Mouse (Mus musculus) liver, adult 2 months (tissue): ENCODE measurements around the gene Lpar2. TPM values are rescaled to one million over a fixed set of nuclear protein-coding genes. Genes with fewer than 3 reads are reported as not detected.

Experiments
- DNase-seq: peaks from one replicate; pipeline ENCODE4 v3.0.0-alpha.2; 2011; ENCODE audit warnings: low read depth, low spot score; ENCODE audit errors: extremely low read depth
- H3K27ac ChIP-seq: fragments of 200-500 bp; replicated peaks from 2 replicates; pipeline ENCODE4 v1.5.1; 2012; ENCODE audit warnings: low read depth, mild to moderate bottlenecking, control low read depth, inconsistent platforms, low read length; ENCODE audit not compliant: insufficient read depth
- H3K27me3 ChIP-seq: fragments of 200-500 bp; 2 replicates; pipeline ENCODE4 v1.6.1; 2012; ENCODE audit warnings: mild to moderate bottlenecking, moderate library complexity, low read length, inconsistent platforms; ENCODE audit not compliant: control insufficient read depth, insufficient read depth
- H3K36me3 ChIP-seq: fragments of 200-500 bp; 2 replicates; pipeline ENCODE4 v1.6.1; 2012; ENCODE audit warnings: low read length, inconsistent platforms; ENCODE audit not compliant: control insufficient read depth, insufficient read depth
- H3K4me1 ChIP-seq: fragments of 200-500 bp; 2 replicates; pipeline ENCODE4 v1.6.1; 2011; ENCODE audit warnings: low read length; ENCODE audit not compliant: control insufficient read depth, insufficient read depth
- H3K4me3 ChIP-seq: fragments of 200-500 bp; 2 replicates; pipeline ENCODE4 v1.5.1; 2011; ENCODE audit warnings: low read depth, mild to moderate bottlenecking, control low read depth, low read length, moderate library complexity; ENCODE audit not compliant: insufficient read depth
- H3K79me2 ChIP-seq: fragments of 200-500 bp; 2 replicates; pipeline ENCODE4 v1.6.1; 2012; ENCODE audit warnings: inconsistent platforms, mild to moderate bottlenecking, low read length, moderate library complexity; ENCODE audit not compliant: control insufficient read depth, insufficient read depth
- H3K9ac ChIP-seq: fragments of 200-500 bp; 2 replicates; pipeline ENCODE4 v1.6.1; 2012; ENCODE audit warnings: low read depth, mild to moderate bottlenecking, control low read depth, inconsistent platforms, low read length
- CTCF ChIP-seq: fragments of 200-500 bp; IDR thresholded peaks from 2 replicates; pipeline ENCODE4 v1.5.1; 2011; ENCODE audit warnings: low read depth, low read length, control low read depth
- POLR2A ChIP-seq: fragments of 200-500 bp; IDR thresholded peaks from 2 replicates; pipeline ENCODE4 v1.6.1; 2011; ENCODE audit warnings: low read length, control low read depth; ENCODE audit not compliant: insufficient read depth; ENCODE audit errors: extremely low read depth
- WGBS: fragments of 180-500 bp; shearing (Covaris S2); methylation state at CpG from one replicate; pipeline ENCODE4 v1.1.7; 2018; 5-methylcytosine and 5-hydroxymethylcytosine counted together
- polyA plus RNA-seq: library from polyadenylated mRNA; depleted of rRNA; stranded (reverse); fragments of >200 nt; gene quantifications from 2 replicates; pipeline ENCODE4 v1.2.3, GENCODE M21; 2012
- total RNA-seq: library from RNA; depleted of rRNA; stranded (reverse); fragments of >200 nt; gene quantifications from 2 replicates; pipeline ENCODE4 v1.2.3, GENCODE M21; 2014

The Lpar2 gene
- total and polyA plus RNA-seq, 2 experiments, result 0.18 to 0.77 TPM

- H3K4me3 ChIP-seq, result no peak overlapping the region
- no peaks in the 10 kb centered on the region for H3K79me2 ChIP-seq
- H3K4me1 ChIP-seq, result peaks cover 3% of the 10 kb centered on the region; the same call in 1 of the 2 replicates
- H3K9ac ChIP-seq, result no peak overlapping the region
- H3K36me3 ChIP-seq, result no peaks in the 10 kb centered on the region
- TF ChIP-seq POLR2A (no peak), CTCF (no peak)
- no peak for DNase-seq
- H3K27me3 ChIP-seq, result no peaks in the 10 kb centered on the region
- WGBS, result 78% methylated on average over 6 of the region's 6 CpGs
- H3K27ac ChIP-seq, result no peak overlapping the region
Observed at GRCm38 (mm10) chr8:69870907-69871306, 48.7 kb downstream of the Lpar2 start.

GRCm38 (mm10) chr8:69874155-69874554 is 51.9 kb downstream of the Lpar2 start:
- peak; percentile 39 for DNase-seq
- 13% methylated on average over 9 of the region's 9 CpGs for WGBS
- no peak overlapping the region for H3K4me3 ChIP-seq
- no peak overlapping the region for H3K9ac ChIP-seq
- H3K79me2 ChIP-seq, result no peaks in the 10 kb centered on the region
- no peaks in the 10 kb centered on the region for H3K27me3 ChIP-seq
- no peak overlapping the region for H3K27ac ChIP-seq
- TF ChIP-seq POLR2A (no peak), CTCF (peak; percentile 68)
- no peaks in the 10 kb centered on the region for H3K36me3 ChIP-seq
- H3K4me1 ChIP-seq, result no peaks in the 10 kb centered on the region

- Histone ChIP-seq H3K36me3 (no peaks in the 10 kb centered on the region), H3K4me1 (no peaks in the 10 kb centered on the region), H3K27ac (no peak overlapping the region), H3K4me3 (no peak overlapping the region), H3K79me2 (no peaks in the 10 kb centered on the region), H3K9ac (no peak overlapping the region), H3K27me3 (no peaks in the 10 kb centered on the region)
- WGBS, result 85% methylated on average over 13 of the region's 13 CpGs
- 0 out of 2 replicates have a peak, but pooled peaks have one; percentile 0 for TF ChIP-seq CTCF
- TF ChIP-seq POLR2A, result no peak
- DNase-seq, result no peak
Observed at GRCm38 (mm10) chr8:69874654-69875053, 52.4 kb downstream of the Lpar2 start.

GRCm38 (mm10) chr8:69876097-69876496 is 53.9 kb downstream of the Lpar2 start:
- Histone ChIP-seq H3K27ac (no peak overlapping the region), H3K4me3 (no peak overlapping the region), H3K9ac (no peak overlapping the region), H3K79me2 (no peaks in the 10 kb centered on the region), H3K4me1 (no peaks in the 10 kb centered on the region), H3K36me3 (no peaks in the 10 kb centered on the region), H3K27me3 (peaks cover 8% of the 10 kb centered on the region)
- TF ChIP-seq POLR2A (no peak), CTCF (no peak)
- 61% methylated on average over 10 of the region's 10 CpGs for WGBS
- no peak for DNase-seq

- DNase-seq, result no peak
- Histone ChIP-seq H3K36me3 (no peaks in the 10 kb centered on the region), H3K27ac (no peak overlapping the region), H3K4me3 (no peak overlapping the region), H3K27me3 (peaks cover 16% of the 10 kb centered on the region), H3K79me2 (no peaks in the 10 kb centered on the region), H3K9ac (no peak overlapping the region), H3K4me1 (no peaks in the 10 kb centered on the region)
- WGBS, result 85% methylated on average over 10 of the region's 10 CpGs
- TF ChIP-seq POLR2A (no peak), CTCF (no peak)
Observed at GRCm38 (mm10) chr8:69876967-69877366, 54.7 kb downstream of the Lpar2 start.

GRCm38 (mm10) chr8:69877396-69877795 is 55.2 kb downstream of the Lpar2 start:
- WGBS, result 86% methylated on average over 4 of the region's 4 CpGs
- H3K79me2 ChIP-seq, result no peaks in the 10 kb centered on the region
- DNase-seq, result no peak
- H3K27ac ChIP-seq, result no peak overlapping the region
- no peak for TF ChIP-seq CTCF
- TF ChIP-seq POLR2A, result no peak
- H3K27me3 ChIP-seq, result peaks cover 21% of the 10 kb centered on the region
- no peaks in the 10 kb centered on the region for H3K4me1 ChIP-seq
- H3K4me3 ChIP-seq, result no peak overlapping the region
- no peaks in the 10 kb centered on the region for H3K36me3 ChIP-seq
- no peak overlapping the region for H3K9ac ChIP-seq
